Mouse (Mus musculus) midbrain, embryonic 16.5 days (tissue): Measurements from ENCODE around the gene Cntf. TPM values are rescaled to one million over a fixed set of nuclear protein-coding genes. Genes with fewer than 3 reads are reported as not detected.
"Not testable (repeated sequence)": the region's sequence is repeated elsewhere in the genome, so short reads cannot be mapped to it uniquely, and the experiment has no call there.

Source experiments
- ATAC-seq: fragments of 200-750 bp; cut with Nextera tagmentation; 2 replicates; pipeline ENCODE4 v1.8.0; 2017; ENCODE audit warnings: moderate TSS enrichment
- H3K27ac ChIP-seq: fragments of 300-500 bp; sonication (generic); 2 replicates; pipeline ENCODE4 v1.5.1; 2014; ENCODE audit warnings: mild to moderate bottlenecking, low read length, mixed read lengths
- H3K27me3 ChIP-seq: fragments of 300-500 bp; sonication (generic); 2 replicates; pipeline ENCODE4 v1.6.1; 2014; ENCODE audit warnings: low read depth, low read length, mixed read lengths; ENCODE audit not compliant: control insufficient read depth, insufficient read depth
- H3K36me3 ChIP-seq: fragments of 300-500 bp; sonication (generic); 2 replicates; pipeline ENCODE4 v1.6.1; 2014; ENCODE audit warnings: mild to moderate bottlenecking, low read length, moderate library complexity, mixed read lengths; ENCODE audit not compliant: control insufficient read depth, insufficient read depth
- H3K4me1 ChIP-seq: fragments of 300-500 bp; sonication (generic); 2 replicates; pipeline ENCODE4 v1.6.1; 2014; ENCODE audit warnings: mild to moderate bottlenecking, low read length, mixed read lengths; ENCODE audit not compliant: control insufficient read depth, insufficient read depth
- H3K4me2 ChIP-seq: fragments of 300-500 bp; sonication (generic); 2 replicates; pipeline ENCODE4 v1.6.1; 2014; ENCODE audit warnings: mild to moderate bottlenecking, low read length, mixed read lengths
- H3K4me3 ChIP-seq: fragments of 300-500 bp; sonication (generic); 2 replicates; pipeline ENCODE4 v1.5.1; 2014; ENCODE audit warnings: low read depth, mild to moderate bottlenecking, low read length, moderate library complexity, mixed read lengths
- H3K9ac ChIP-seq: fragments of 300-500 bp; sonication (generic); 2 replicates; pipeline ENCODE4 v1.6.1; 2014; ENCODE audit warnings: low read depth, low read length, mixed read lengths
- H3K9me3 ChIP-seq: fragments of 300-500 bp; sonication (generic); replicated peaks from 2 replicates; pipeline ENCODE4 v1.6.1; 2014; ENCODE audit warnings: mild to moderate bottlenecking, low read length, mixed read lengths; ENCODE audit not compliant: control insufficient read depth, poor library complexity, severe bottlenecking
- WGBS: fragments of 180-500 bp; shearing (Covaris S2); extraction: QIAGEN DNeasy Blood & Tissue Kit; methylation state at CpG from one replicate; pipeline ENCODE4 v1.1.7; 2014; 5-methylcytosine and 5-hydroxymethylcytosine counted together
- polyA plus RNA-seq: library from polyadenylated mRNA; unstranded; fragments of >200 nt; fragmentation: Nextera tagmentation; extraction: Ambion mirVana; gene quantifications from 2 replicates; pipeline ENCODE4 v1.2.1, GENCODE M21; 2015

Cntf gene
- polyA plus RNA-seq, 1 experiment from 2014 or later, result 1.4 TPM

DNA sequence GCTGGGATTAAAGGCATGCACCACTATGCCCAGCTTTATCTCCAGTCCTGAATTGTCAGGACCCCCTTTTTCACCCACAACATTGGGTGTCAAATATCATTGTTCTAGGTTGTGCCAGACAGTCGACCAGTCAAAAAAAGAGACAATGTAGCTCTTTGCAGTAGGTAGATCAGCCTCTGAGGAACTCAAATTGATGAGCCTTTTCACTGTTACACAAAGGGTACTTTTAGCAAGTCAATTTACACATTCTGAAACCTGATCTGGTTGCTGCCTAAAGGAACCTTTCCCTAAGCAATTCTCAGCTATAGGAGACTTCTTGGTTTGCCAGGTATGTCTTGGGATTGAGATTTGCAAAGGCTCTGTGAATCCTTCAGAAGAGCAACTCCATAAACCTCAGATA, 34.4 kb downstream of the Cntf start:
- Histone ChIP-seq H3K4me3 (no peak overlapping the region), H3K9ac (no peak overlapping the region), H3K9me3 (no peaks in the 10 kb centered on the region), H3K27ac (no peak overlapping the region), H3K27me3 (no peaks in the 10 kb centered on the region), H3K4me1 (no peaks in the 10 kb centered on the region), H3K36me3 (no peaks in the 10 kb centered on the region), H3K4me2 (no peak overlapping the region)
- no peak for ATAC-seq
- WGBS, result 46% methylated on average over 1 of the region's 1 CpGs

DNA sequence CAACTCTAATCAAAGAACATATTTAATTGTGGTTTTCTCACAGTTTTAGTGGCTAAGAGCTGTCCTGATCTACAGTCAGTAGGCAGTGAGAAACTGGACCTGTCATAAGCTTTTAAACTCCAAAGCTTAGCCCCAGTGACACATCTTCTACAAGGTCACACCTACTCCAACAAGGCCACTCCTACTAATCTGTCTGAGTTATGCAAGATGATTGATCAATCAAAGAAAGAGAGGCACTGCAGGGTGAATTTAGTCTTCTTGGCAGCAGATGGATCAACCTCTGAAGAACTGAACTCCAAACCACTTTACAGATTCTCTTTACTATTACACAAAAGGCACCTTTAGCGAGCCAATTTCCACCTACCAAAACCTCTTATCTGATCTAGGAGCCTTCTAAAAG, 39.6 kb downstream of the Cntf start:
- no peak overlapping the region for H3K9ac ChIP-seq
- H3K4me1 ChIP-seq, result no peaks in the 10 kb centered on the region
- ATAC-seq, result no peak
- no peaks in the 10 kb centered on the region for H3K9me3 ChIP-seq
- no peaks in the 10 kb centered on the region for H3K36me3 ChIP-seq
- WGBS, result 86% methylated on average over 1 of the region's 1 CpGs
- H3K27ac ChIP-seq, result no peak overlapping the region
- H3K4me2 ChIP-seq, result no peak overlapping the region
- H3K27me3 ChIP-seq, result no peaks in the 10 kb centered on the region
- H3K4me3 ChIP-seq, result no peak overlapping the region

DNA sequence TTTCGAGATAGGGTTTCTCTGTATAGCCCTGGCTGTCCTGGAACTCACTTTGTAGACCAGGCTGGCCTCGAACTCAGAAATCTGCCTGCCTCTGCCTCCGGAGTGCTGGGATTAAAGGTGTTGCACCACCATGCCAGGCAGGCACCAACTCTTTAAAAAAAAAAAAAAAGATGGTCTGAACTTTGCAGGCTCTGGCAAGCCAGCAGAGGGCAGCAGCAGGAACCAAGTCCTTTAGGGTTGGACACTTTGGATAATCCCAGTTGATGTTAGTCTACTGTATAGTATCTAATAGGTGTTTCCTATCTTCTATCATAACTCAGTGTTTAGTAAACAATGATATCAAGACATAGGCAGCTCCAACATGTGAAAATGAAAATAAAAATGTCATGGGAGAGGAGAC, 43.1 kb downstream of the Cntf start:
- no peaks in the 10 kb centered on the region for H3K27me3 ChIP-seq
- no peaks in the 10 kb centered on the region for H3K36me3 ChIP-seq
- no peaks in the 10 kb centered on the region for H3K9me3 ChIP-seq
- H3K4me1 ChIP-seq, result no peaks in the 10 kb centered on the region
- WGBS, result 59% methylated on average over 2 of the region's 3 CpGs
- H3K4me2 ChIP-seq, result no peak overlapping the region
- ATAC-seq, result no peak
- H3K9ac ChIP-seq, result no peak overlapping the region
- no peak overlapping the region for H3K4me3 ChIP-seq
- H3K27ac ChIP-seq, result no peak overlapping the region

DNA sequence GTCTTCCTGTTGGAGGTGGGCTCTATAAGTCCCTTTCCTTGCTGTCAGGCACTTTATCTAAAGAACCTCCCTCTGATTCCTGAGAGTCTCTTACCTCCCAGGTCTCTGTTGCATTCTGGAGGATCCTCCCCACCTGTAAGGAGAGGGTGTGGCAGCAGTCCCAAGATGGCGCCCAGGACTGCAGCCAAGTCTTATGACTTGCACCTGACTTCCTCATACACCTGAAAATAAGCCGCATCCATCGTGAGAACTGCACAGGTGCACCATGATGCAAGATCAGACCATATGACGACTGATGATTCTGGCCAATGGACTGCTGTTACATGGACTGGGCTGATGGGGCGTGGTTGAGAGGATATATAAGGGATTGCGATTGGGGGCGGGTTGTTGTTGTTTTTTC, 43.8 kb downstream of the Cntf start:
- H3K4me1 ChIP-seq, H3K9me3 ChIP-seq, H3K36me3 ChIP-seq, H3K27ac ChIP-seq, H3K27me3 ChIP-seq, ATAC-seq, H3K4me3 ChIP-seq, H3K4me2 ChIP-seq, H3K9ac ChIP-seq: not testable (repeated sequence)
- 93% methylated on average over 7 of the region's 7 CpGs for WGBS

DNA sequence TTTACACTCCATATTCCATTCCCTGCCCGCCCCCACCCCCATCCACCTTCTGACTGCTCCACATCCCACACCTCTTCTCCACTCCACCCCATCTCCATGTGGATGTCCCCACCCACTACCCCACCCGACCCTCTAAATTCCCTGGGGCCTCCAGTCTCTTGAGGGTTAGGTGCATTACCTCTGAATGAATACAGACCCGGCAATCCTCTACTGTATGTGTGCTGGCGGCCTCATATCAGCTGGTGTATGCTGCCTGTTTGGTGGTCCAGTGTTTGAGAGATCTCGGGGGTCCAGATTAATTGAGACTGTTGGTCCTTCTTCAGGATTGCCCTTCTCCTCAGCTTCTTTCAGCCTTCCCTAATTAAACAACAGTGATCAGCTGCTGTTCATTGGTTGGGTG, 44.5 kb downstream of the Cntf start:
- H3K27me3 ChIP-seq, H3K27ac ChIP-seq, H3K9ac ChIP-seq, H3K9me3 ChIP-seq, ATAC-seq, H3K4me2 ChIP-seq, H3K4me3 ChIP-seq, H3K4me1 ChIP-seq, H3K36me3 ChIP-seq: not testable (repeated sequence)
- WGBS, result 90% methylated on average over 5 of the region's 5 CpGs

DNA sequence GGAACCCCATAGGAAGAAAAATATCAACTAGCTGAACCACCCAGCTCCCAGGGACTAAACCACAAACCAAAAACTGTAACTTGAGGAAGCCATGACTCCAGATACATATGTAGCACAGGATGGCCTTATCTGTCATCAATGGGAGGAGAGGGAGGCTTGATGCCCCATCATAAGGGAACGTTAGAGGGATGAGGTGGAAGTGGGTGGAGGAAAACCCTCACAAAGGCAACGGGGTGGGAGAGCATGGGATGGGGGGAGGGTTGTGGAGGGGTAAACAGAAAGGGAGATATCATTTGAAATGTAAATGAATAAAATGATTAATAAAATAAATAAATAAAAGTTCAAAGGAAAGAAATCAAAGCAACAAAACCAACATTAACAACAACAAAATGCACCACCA, 45.0 kb downstream of the Cntf start:
- Histone ChIP-seq H3K4me3 (no peak overlapping the region), H3K27ac (no peak overlapping the region), H3K4me2 (no peak overlapping the region), H3K9ac (no peak overlapping the region), H3K4me1 (no peaks in the 10 kb centered on the region), H3K27me3 (no peaks in the 10 kb centered on the region), H3K36me3 (no peaks in the 10 kb centered on the region), H3K9me3 (no peaks in the 10 kb centered on the region)
- ATAC-seq, result no peak
- 75% methylated on average over 2 of the region's 2 CpGs for WGBS

DNA sequence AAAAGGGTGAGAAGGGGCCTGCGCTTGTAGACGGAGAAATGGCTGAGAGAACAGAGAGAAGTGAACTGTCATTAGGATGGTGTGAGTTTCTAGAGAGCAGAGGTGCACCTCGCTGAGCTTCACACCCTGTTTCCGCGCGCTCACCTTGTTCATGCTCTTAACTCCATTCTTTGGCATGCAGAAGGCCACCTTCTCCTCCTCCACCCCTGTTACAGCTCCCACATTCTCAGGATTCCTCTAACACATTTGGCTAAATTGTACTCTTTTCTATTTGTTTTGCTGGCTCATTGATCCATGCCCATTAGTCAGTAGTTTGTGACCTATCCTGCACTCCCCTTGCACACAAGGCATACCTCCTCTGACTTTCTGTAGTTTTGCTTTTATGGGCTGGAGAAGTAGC, 46.2 kb downstream of the Cntf start:
- Histone ChIP-seq H3K4me1 (no peaks in the 10 kb centered on the region), H3K27ac (no peak overlapping the region), H3K27me3 (no peaks in the 10 kb centered on the region), H3K9ac (no peak overlapping the region), H3K36me3 (no peaks in the 10 kb centered on the region), H3K4me3 (no peak overlapping the region), H3K9me3 (no peaks in the 10 kb centered on the region), H3K4me2 (no peak overlapping the region)
- 84% methylated on average over 6 of the region's 6 CpGs for WGBS
- ATAC-seq, result no peak

Other genes starting within 250 kb of the Cntf start
- 5.3 and 6.5 TPM in 2 replicates for gene Fam111a, start 219.9 kb downstream of the Cntf start, polyA plus RNA-seq
- 0.09 TPM in 1 of 2 replicates, not detected in the other for gene Gm4952, start 165.7 kb downstream of the Cntf start, polyA plus RNA-seq
- gene Glyat, start 132.3 kb downstream of the Cntf start, polyA plus RNA-seq, result not detected in 2 replicates
- not detected in 2 replicates for gene Olfr1442, start 95.2 kb downstream of the Cntf start, polyA plus RNA-seq
- not detected in 2 replicates for gene Olfr1443, start 87.5 kb downstream of the Cntf start, polyA plus RNA-seq
- gene Keg1, start 69.8 kb downstream of the Cntf start, polyA plus RNA-seq, result not detected in 2 replicates
- 11.0 and 12.0 TPM in 2 replicates for gene Zfp91, start 30.5 kb upstream of the Cntf start, polyA plus RNA-seq
- gene Lpxn, start 30.6 kb upstream of the Cntf start, polyA plus RNA-seq, result 0.63 and 0.85 TPM in 2 replicates
- not detected in 2 replicates for gene Gm5244, start 81.0 kb upstream of the Cntf start, polyA plus RNA-seq
- not detected in 2 replicates for gene Olfr1444, start 91.7 kb upstream of the Cntf start, polyA plus RNA-seq
- gene Olfr1445, start 118.2 kb upstream of the Cntf start, polyA plus RNA-seq, result not detected in 2 replicates
- not detected in 2 replicates for gene Olfr1446, start 127.9 kb upstream of the Cntf start, polyA plus RNA-seq
- gene Olfr1447, start 138.1 kb upstream of the Cntf start, polyA plus RNA-seq, result not detected in 2 replicates
- gene Olfr1448, start 158.8 kb upstream of the Cntf start, polyA plus RNA-seq, result not detected in 2 replicates
- gene Olfr1449, start 165.2 kb upstream of the Cntf start, polyA plus RNA-seq, result not detected in 2 replicates
- gene Olfr1450, start 184.6 kb upstream of the Cntf start, polyA plus RNA-seq, result not detected in 2 replicates
- not detected in 2 replicates for gene Olfr1451, start 229.4 kb upstream of the Cntf start, polyA plus RNA-seq